Mouse (Mus musculus): ENCODE data around the gene Gnptab.
"Not testable (repeated sequence)": the region's sequence is repeated elsewhere in the genome, so short reads cannot be mapped to it uniquely, and the experiment has no call there.

The Gnptab gene

DNA sequence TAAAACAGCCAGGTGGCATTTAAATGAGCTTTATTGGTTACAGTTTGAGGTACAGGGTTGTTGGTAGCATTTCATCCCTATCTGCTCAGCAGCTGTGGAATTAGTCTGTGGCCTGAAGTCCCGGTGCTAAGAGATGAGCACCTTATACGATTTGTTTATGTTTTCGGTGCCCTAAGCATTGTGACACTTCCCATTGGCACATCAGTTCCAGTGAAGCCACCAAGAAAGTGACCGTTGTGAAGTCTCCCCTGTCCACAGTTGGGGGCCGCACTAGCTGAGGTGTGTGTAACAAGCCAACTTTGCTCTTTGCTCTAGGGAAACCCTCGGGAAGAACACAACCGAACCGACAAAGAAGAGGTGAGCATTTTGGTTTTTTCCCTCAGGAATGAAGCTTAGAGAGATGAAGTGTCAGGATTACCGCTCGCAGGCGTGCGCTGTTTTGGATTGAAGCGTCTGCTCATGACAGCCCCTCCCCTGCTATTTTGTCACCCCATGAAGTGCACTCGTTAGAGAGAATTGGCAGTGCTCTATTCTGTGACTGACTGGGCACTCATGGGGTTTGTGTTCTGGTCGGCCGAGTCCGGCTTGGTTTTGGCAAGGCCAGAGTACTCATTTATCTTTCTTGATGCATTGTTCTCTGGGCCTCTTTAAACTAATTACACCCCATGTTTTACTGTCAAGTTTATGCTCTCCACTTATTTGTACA, 33.5 kb downstream of the Gnptab start:
- DNase-seq (ENCODE audit: low spot score in 2 of 2): no peak

DNA sequence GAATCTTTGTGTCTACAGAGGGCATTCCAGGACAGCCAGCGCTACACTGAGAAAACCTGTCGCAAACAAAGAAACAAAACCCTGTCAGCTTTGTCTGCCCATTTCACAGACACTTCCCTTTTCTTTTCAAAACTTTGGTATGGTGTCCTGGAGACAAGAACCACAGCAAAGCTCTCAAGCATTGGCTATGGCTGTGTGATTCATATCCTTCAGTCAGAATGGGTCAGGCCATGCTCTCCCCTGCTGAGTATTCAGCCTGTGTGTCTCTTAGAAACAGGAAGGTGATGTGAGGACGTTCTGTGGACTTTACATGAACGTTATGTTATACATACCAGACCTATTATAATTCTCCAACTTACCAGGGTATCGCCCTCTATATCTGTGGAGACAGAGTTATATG, 38.8 kb downstream of the Gnptab start:
- no peak for DNase-seq (ENCODE audit: low spot score in 2 of 2)

DNA sequence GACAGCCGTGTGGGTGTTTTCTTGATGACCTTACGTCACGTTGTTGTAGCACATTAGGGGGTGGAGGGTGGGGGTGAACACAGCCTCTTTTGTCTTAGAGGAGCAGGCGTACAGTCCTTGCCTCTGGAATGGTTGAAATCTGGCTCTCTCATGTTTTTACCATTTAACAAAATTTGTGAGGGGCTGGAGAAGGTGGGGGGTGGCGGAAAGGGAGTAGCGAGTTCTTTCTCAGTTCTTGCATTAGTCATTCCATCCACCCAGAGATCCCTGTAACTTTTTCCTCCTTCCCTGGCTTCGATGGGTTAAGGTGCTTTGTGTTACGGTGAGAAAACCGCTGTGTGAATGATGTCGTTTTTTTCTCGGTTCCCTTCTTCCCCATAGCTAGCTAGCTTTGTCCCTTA, 41.2 kb downstream of the Gnptab start:
- no peak for DNase-seq (ENCODE audit: low spot score in 2 of 2)

DNA sequence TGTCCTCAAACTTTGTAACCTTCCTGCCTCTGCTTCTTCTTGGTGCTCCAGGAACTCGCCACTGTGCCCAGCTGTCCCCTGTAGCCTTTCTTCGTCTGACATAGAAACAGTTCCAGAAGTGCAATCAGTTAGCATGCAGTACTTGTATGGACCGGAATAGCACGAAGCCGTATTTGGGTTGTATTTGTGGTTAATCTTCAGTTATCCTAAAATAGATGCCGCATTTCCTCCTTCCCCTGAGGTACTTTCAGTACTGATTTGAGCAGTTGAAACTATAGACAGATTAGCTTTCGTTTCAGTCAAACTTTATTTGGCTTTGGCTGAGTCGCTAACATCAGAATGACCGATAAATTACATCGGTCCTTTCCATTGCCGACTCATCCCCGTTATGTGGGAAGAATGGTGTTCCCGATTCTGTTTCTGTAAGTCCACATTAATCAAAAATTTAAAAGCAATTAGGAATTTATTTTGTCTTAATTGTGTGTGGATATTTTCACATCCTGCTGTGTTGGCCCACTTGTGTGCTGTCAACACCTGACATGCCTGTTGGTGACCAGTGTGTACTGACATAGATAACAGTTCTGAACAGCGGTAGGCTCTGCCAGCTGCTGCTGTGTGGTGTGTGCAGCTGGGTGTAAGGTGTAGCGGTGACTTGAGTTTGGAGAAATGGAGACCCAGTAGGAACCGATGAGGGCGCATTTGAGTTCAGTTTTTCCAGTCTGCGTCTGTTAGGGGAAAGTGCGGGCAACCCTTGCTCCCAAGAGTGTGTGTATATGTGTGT, 41.9 kb downstream of the Gnptab start:
- no peak for DNase-seq (ENCODE audit: low spot score in 2 of 2)

DNA sequence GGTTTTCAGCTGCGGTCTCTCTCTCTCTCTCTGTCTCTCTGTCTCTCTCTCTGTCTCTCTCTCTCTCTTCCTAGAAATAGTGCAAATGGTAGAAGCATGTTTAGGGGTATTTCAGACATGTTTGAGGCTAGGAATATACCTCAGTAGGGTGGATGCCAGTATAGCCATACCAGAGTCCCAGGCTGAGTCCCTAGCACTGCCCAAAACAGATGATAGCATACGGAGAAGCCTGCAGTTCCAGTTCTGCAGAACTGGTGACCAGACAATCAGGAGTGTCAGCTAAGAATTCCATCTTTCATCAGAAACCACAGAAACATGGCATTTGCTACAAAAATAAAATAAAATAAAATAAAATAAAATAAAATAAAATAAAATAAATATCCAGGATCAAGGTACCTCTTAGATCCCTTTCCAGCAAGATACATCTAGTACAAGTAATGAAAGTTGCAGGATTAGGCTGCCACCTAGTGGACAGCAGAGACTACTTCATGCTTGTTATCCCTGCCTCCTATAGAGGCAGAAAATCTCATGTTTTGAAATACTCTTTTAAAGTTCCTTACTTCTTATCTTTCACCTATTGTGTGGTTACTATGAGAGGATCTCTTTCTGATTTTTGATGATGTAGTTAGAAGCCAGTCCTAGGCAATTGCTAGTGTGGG, 47.4 kb downstream of the Gnptab start:
- DNase-seq (ENCODE audit: low spot score in 2 of 2): no peak

DNA sequence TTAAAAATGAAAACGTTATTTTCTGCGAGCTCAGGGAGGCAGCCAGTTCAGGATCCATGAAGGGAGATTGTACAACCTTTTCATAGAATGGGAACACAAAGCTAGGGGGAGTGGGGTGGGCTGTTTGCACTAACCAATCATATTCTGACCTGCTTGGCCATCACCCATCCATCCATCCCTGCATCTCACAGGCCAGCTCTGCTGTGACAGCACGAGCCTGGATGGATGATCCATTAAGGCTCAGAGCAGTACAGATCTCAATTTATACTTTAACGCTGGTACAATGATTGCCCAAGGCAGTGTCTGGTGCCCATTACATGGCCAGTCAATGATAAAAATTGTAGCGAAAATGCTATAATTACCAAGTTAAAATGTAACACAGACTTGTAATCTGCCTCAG, 48.0 kb downstream of the Gnptab start:
- no peak for DNase-seq (ENCODE audit: low spot score in 2 of 2)

DNA sequence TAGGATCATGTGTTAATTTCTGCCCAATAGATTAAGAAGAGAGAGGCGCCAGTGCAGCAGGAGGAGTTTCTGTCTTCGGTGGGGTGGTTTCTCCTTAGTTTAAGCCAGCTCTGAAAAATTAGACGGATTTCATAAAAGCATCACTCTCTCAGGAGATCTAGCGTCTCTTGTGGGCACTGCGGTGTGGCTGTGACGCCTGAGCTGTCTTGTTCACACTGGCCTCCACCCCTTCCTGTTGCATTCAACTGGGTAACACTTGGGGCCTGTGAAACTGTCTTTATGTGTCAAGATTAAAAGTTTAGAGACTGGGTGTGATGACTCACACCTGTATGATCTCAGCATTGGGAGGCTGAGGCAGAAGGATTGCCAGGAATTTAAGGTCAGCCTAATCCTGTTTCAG, 49.1 kb downstream of the Gnptab start:
- DNase-seq (ENCODE audit: low spot score in 2 of 2): no peak

DNA sequence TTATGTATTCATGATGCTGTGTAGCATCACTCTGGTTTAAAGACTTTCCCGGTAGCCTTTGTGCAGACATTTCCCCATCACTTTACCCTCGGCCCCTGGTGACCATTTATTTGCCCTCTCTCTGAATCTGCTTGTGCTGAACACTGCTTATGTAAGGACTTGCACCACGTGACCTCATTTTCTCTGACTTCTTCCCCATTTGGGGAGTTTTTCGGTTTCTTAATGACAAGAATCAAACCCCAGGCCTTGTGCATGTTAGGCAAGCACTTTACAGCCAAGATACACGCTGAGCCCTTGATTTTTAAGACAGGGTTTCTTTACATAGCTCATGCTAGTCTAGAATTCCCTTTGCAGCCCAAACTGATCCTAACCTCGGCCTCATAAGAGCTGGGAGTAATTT, 62.3 kb downstream of the Gnptab start:
- no peak for DNase-seq (ENCODE audit: low spot score in 2 of 2)

DNA sequence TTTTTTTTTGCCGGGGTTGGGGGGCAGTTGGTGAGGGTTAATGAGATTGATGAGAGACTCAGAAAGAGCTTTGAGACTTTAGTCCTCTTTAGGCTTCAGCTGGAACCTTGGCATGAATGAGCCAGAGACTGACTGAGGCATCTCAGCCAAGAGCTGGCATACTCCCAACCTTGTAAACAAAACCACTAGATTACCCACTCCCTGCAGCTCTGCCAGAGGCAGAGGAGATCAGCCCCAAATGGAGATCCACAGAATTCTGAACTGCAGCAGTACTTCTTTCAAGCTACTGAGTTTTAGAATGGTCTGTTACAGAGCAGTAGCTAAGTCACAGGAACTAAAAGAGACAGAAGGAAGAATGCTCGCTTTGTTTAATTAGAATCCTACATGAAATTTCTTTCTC, 72.3 kb downstream of the Gnptab start:
- no peak for DNase-seq (ENCODE audit: low spot score in 2 of 2)

DNA sequence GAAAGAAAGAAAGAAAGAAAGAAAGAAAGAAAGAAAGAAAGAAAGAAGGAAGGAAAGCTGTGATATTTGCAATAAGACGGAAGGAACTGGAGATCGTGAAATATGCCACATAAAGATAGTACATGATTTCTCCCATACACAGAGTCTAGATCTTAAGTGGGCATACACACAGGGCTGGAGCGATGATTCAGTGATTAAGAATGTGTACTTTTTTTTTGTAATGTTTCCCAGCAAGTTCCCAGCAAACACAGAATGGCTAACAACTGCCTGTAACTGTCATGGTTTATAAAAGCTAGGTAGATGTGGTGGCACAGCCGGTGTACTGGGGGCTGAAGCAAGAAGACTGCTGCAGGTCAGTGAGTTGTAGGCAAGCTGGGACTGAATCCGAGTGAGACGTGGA, 73.1 kb downstream of the Gnptab start:
- no peak for DNase-seq (ENCODE audit: low spot score in 2 of 2)

DNA sequence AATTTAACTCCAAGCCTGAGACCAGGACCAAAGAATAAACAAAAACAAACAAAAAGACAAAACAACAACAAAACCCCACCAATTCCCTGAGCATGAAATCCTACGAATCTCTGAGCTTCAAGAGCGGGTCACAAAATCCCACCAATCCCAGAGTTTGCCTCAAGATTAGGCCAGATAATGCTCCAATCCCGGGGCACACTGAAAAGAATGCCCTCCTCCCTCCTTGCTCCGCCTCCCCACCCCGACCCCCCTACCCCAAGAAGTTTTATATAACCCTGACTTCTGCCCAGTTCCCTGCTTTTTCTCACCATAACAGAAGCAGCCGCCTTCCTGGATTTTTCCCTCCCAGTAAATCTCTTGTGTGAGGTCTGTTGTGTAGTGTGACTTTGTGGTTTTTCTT, 78.9 kb downstream of the Gnptab start:
- no peak for DNase-seq (ENCODE audit: low spot score in 2 of 2)

DNA sequence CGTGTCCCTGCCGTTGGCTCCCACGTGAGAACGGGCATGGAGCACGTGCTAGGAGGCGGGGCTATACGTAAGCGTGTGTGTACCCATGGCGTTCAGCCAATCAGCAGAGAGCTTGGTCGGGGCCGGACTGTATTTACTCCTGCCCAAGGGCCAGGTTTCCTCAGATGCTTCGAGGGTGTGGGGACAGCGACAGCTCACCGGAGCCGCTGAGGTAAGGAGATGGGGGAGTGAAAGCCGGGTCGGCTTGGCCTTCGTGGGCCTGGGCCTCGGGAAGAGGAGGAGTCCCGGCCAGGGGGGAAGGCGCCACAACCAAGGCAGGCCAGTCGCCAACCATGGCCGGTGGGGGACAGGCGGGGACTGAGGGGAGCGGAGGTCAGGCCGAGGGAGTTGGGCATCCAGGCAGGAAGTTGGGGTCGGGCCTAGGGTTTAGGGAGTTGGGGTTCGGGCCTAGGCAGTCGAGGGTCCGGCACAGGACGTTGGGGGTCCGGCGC, 80.6 kb downstream of the Gnptab start, which contains the start of gene Sycp3:
TSS of gene Sycp3 (plus strand) at position 68 of the 491 bp plus-strand sequence.
- DNase-seq (ENCODE audit: low spot score in 2 of 2): no peak

DNA sequence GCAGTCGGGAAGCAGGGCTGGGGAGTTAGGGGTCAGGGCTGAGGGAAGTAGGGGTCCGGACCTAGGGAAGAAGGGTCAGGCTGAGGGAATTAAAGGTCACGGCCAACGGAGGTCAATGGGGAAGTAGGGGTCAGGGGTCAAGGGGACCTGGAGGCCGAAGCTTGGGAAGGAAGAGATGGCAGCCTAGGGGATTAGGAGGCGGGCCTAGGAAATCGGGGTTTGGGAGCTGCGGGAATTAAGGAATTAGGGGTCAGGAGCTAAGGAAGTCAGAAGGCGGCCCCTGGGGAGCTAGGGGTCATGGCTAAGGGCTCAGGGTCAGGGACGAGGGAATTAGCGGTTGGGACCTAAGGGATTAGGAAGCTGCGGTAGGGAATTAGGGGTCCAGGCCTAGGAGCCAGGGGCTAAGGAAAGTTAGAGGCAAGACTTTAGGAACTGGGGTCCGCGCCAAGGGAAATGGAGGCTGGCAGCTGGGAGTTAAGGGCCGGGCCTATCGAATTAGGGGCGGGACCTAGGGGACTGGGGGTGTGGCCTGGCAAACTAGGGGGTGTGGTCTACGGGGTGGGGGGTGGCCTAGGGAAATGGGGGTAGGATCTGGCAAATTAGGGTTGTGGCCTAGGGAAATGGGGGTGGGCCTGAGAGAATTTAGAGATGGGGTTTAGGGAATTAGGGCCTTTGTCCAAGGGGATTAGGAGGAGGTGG, 81.3 kb downstream of the Gnptab start:
- no peak for DNase-seq (ENCODE audit: low spot score in 2 of 2)

DNA sequence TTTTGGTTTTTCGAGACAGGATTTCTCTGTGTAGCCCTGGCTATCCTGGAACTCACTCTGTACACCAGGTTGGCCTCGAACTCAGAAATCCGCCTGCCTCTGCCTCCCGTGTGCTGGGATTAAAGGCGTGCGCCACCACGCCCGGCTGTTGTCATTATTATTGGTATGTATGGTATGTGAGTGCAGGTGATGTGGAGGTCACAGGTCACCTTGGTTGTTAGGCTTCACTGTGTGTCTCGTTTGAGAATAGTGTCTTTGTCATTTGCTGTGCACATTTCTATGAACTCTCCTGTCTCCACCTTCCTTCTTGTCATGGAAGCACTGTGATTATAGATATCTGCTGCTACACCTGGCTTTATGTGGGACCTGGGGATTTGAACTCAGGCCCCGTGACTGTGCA, 103.9 kb downstream of the Gnptab start:
- DNase-seq (ENCODE audit: low spot score in 2 of 2): not testable (repeated sequence)

DNA sequence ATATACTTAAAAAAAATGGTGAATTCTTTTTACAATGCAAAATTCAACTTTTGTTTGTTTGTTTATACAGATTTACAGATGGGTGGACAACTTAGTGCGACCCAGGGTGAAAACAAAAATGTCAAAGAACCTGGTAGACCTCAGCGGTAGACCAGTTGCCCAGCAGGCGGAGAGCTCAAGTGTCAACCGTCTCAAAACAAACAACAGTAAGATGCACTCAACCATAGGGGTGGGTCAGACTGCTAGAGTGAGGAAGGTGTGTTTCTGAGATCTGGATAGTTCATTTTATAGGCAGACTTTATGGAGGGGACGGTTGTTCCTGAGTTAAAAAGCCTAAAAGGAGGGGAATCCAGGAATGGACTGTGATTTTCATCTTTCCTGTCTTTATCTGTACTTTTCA, 109.7 kb downstream of the Gnptab start:
- DNase-seq (ENCODE audit: low spot score in 2 of 2): no peak

DNA sequence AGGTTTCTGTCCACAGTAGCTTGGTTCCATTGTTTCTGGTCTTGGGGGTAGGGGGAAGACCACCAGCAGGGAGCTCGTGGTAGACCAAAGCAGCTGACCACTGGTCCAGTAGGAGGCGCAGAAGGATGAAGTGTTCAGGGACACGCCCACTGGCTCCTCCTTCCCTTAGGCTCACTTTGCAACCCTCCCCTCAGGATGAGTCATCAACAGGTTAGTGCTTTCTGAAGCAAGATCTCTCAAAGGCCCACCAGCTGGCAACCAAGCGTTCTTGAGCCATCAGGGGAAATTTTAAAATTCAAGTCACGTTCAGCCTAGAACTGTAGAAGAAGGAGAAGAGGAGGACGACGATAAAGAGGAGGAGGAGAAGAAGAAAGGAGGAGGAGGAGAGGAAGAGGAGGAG, 112.7 kb downstream of the Gnptab start:
- DNase-seq (ENCODE audit: low spot score in 2 of 2): no peak

DNA sequence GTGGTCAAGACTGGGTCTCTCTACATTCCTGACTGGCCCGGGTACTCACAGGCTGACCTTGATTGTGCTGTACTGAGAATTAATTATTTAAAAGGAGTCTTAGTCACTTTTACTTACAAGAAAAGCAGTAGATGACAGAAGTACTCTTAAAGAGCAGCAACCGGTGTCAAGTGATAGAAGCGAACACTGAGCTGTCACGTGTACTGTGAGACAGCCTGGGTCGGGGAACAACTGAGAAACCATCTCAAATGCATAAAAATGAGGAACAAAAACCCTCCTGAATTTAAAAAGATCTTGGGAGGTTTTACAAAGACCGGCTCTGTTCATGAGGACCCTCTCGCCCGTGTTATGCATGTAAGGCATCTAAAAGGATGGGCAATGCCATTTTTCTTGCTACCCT, 113.7 kb downstream of the Gnptab start:
- DNase-seq (ENCODE audit: low spot score in 2 of 2): no peak

DNA sequence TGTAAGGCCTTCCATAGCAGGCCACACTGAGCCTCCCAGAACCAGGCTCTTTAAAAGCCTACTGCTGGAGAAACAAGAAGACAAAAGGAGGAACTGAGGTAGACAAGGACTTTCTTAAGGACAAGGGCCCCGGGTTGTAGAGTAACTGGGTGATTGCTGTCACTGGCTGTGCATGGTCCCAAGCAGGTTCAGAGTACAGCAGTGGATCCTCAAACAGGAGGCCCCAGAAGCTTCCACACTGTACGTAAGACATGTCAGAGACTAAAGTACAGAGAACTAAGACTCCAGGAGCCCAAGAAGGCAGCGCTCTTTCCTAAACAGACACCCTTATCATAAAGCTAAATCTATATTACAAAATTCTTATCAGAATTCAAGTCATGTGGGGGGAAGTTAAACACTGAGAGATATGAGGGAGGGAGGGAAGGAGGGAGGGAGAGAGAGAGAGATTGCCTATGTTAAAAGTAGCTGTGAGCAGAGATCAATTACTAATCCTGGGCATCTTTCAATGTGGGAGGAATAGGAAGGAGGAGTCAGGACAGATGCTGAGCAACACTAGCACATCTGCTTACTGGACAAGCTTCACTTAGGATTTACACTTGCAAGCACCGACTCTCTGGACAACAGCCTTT, 116.1 kb downstream of the Gnptab start:
- DNase-seq (ENCODE audit: low spot score in 2 of 2): no peak
